Mouse (Mus musculus): Measurements from ENCODE around the gene Kif1a.

- TF ChIP-seq GATA1 (IDR thresholded peaks at IDR 0.05; ENCODE audit: borderline replicate concordance, low read length): no peak
- no peak for TF ChIP-seq FLI1 (IDR thresholded peaks at IDR 0.05; ENCODE audit: low read length)
Observed at GRCm38 (mm10) chr1:93114713-93115463, 13.1 kb upstream of the Kif1a start.

Data from megakaryocyte, embryonic 14.5 days (primary cell).